11 mouse cellular contexts compared by ENCODE assay signal in genomic region chr10:111223218-111223830, GRCm38 (mm10). TPM values are rescaled to one million over a fixed set of nuclear protein-coding genes. Genes with fewer than 3 reads are reported as not detected.
A peak's percentile ranks its signal among the peaks of the same experiment; 100 is the strongest.
DNase-seq lines count a peak whose midpoint lies in the region; ATAC-seq and TF ChIP-seq lines count a peak whose summit lies in the region.
"Had no signal": no experiment of that assay in that cellular context is flagged by ENCODE, and none has a peak within 500 bp of the region (broad histone marks: within the 10 kb centered on the region; RNA-seq: fewer than 3 reads in every experiment).

No protein-coding gene starts in this region.

- H3K4me1 ChIP-seq in kidney, adult 2 months (ENCODE audit: control insufficient read depth, insufficient read depth, low read length): peaks cover 11% of the 10 kb centered on the region; the same call in 1 of the 2 replicates
- H3K4me1 ChIP-seq in midbrain, embryonic 16.5 days (ENCODE audit: control insufficient read depth, insufficient read depth, low read length): peaks cover 13% of the 10 kb centered on the region

- no peak for TF ChIP-seq CTCF in kidney, adult 2 months (conservative IDR thresholded peaks at IDR 0.05; ENCODE audit: insufficient read depth, insufficient read length, low read depth, low read length)

- H3K4me3 ChIP-seq in kidney, adult 2 months (ENCODE audit: insufficient read depth, low read depth, low read length): no peak overlapping the region
- no peak overlapping the region for H3K4me3 ChIP-seq in midbrain, embryonic 16.5 days (ENCODE audit: low read depth, low read length)

- peak; percentile 22 for ATAC-seq in inflammation-experienced regulatory T-cells, adult 6 months
- peak; percentile 49; the same call in 1 of the 2 replicates for ATAC-seq in midbrain, embryonic 16.5 days

- intact Hi-C loops in left cerebral cortex, postnatal 10 days (cut with DNase I): no loop called here

- H3K9ac ChIP-seq in midbrain, embryonic 16.5 days (ENCODE audit: low read depth, low read length): 0 out of 2 replicates have a peak overlapping the region, but pooled peaks have one; percentile 21

- no peaks in the 10 kb centered on the region for H3K27me3 ChIP-seq in kidney, adult 2 months (replicated peaks; ENCODE audit: control insufficient read depth, insufficient read depth, low read length)
- H3K27me3 ChIP-seq in midbrain, embryonic 16.5 days (ENCODE audit: control insufficient read depth, insufficient read depth, low read depth, low read length): no peaks in the 10 kb centered on the region

- peak overlapping the region; percentile 28 for H3K4me2 ChIP-seq in midbrain, embryonic 16.5 days (ENCODE audit: low read length)

- 48% methylated on average over 10 of the region's 10 CpGs for WGBS in kidney, adult 2 months
- WGBS in midbrain, embryonic 16.5 days: 16% methylated on average over 10 of the region's 10 CpGs

- no peak for DNase-seq in kidney, adult 2 months
- DNase-seq in kidney, postnatal 10 days: no peak
- peak; percentile 7 for DNase-seq in embryo, embryonic 9.5 days (ENCODE audit: extremely low spot score)
- DNase-seq in thymus, postnatal 25 days: no peak
- DNase-seq in left cerebral cortex, postnatal 10 days (ENCODE audit: extremely low spot score in 1 of 2, low spot score in 2 of 2): no peak
- DNase-seq in urinary bladder, adult 2 months (ENCODE audit: low spot score): no peak
- DNase-seq: cerebellum, adult 18-20 months; right cerebral cortex, postnatal 4 days; thymus, postnatal 14 days had no signal

- no peak for TF ChIP-seq POLR2A in kidney, adult 2 months (IDR thresholded peaks at IDR 0.05; ENCODE audit: low read depth, low read length)

- peak overlapping the region; percentile 35; the same call in 1 of the 2 replicates for H3K27ac ChIP-seq in kidney, adult 2 months (ENCODE audit: insufficient read depth, low read depth, low read length)
- H3K27ac ChIP-seq in midbrain, embryonic 16.5 days (ENCODE audit: low read length): no peak overlapping the region; the same call in 1 of the 2 replicates

- no peaks in the 10 kb centered on the region; the same call in 1 of the 2 replicates for H3K36me3 ChIP-seq in kidney, adult 2 months (ENCODE audit: control insufficient read depth, insufficient read depth, low read length)
- no peaks in the 10 kb centered on the region for H3K36me3 ChIP-seq in midbrain, embryonic 16.5 days (ENCODE audit: control insufficient read depth, insufficient read depth, low read length)

- no peaks in the 10 kb centered on the region for H3K9me3 ChIP-seq in midbrain, embryonic 16.5 days (replicated peaks; ENCODE audit: control insufficient read depth, low read length, poor library complexity, severe bottlenecking)

RNA-seq across cellular contexts. Expression of gene Osbpl8, which starts 58.8 kb away (rescaled TPM):
- 17.1 and 17.6 TPM in 2 replicates for polyA plus RNA-seq in kidney, adult 2 months (2012; rRNA removed)
- 10 to 100 TPM; 13.7 to 16.3 (median 15.3) TPM for polyA plus RNA-seq in inflammation-experienced regulatory T-cells, adult 6 months (2017; shearing (Covaris generic))
- polyA plus RNA-seq in midbrain, embryonic 16.5 days (2015; fragmentation: Nextera tagmentation; extraction: Ambion mirVana): 15.2 and 19.5 TPM in 2 replicates
- 10 to 100 TPM; 67.4 to 67.7 TPM for total RNA-seq in left cerebral cortex, postnatal 10 days (2021)
- polyA plus RNA-seq in urinary bladder, adult 2 months (2012; rRNA removed): 10.7 and 11.3 TPM in 2 replicates
